Mouse (Mus musculus): ENCODE data around the gene Rnf123. TPM values are rescaled to one million over a fixed set of nuclear protein-coding genes. Genes with fewer than 3 reads are reported as not detected.

Rnf123 gene
- polyA plus RNA-seq, 1 experiment from 2014 or later = 100 TPM

DNA sequence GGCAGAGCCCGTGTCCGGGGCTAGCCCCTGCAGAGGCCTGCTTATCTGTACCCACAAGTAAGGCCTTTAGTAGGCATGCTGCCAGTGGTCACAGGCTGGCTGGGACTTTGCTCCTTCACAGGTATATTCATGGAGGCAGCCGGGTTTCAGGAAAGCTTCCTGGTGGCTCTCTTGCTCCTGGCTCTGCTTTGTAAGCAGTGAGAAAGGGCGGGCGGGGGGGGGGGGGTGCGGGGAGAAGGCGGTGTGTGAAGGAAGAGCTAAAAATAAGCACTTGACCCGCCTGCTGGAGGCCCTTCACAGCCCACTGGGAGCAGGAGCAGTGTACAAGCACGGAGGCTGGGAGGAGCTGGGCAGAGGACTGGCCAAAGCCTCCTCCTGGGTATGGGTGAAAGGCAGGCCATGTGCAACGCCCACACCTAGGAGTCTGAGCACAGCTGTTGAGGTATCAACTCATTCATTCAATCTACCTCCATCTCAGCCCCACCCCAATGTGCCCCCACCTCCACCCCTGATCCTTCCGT lies 36.8 kb upstream of the Rnf123 start:
- Histone ChIP-seq H3K27ac (replicated peaks) (no peak overlapping the region), H3K4me3 (replicated peaks) (no peak overlapping the region), H3K36me3 (replicated peaks) (no peaks in the 10 kb centered on the region), H3K4me1 (replicated peaks) (peaks cover 18% of the 10 kb centered on the region), H3K27me3 (peaks cover 10% of the 10 kb centered on the region; the same call in 1 of the 2 replicates), H3K9ac (no peak overlapping the region), H3K9me3 (replicated peaks) (no peaks in the 10 kb centered on the region), H3K4me2 (no peak overlapping the region)
- ATAC-seq (ENCODE audit: insufficient read depth) = no peak
- 17% methylated on average over 10 of the region's 11 CpGs for WGBS (ENCODE audit: insufficient replicate concordance)

DNA sequence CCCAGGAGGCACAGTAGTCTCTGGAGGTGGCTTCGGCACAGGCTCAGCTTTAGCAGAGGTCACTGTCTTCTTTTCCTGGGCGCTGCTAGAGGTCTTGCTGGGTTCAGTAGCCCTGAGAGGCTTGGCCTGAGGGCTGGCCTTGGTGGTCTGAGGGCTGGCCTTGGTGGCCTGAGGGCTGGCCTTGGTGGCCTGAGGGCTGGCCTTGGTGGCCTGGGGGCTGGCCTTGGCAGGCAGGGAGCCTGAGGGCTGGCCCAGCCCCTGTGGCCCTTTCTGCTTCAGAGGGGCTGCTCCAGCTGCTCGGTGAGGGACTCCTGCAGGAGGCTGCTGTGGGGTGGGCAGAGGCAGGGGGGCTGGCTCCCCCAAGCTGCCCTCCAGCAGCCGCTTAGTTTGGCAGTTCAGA lies 34.0 kb upstream of the Rnf123 start:
- Histone ChIP-seq H3K9ac (no peak overlapping the region), H3K27ac (replicated peaks) (no peak overlapping the region), H3K4me3 (replicated peaks) (no peak overlapping the region), H3K36me3 (replicated peaks) (no peaks in the 10 kb centered on the region), H3K9me3 (replicated peaks) (no peaks in the 10 kb centered on the region), H3K27me3 (peaks cover 30% of the 10 kb centered on the region), H3K4me2 (no peak overlapping the region), H3K4me1 (replicated peaks) (peaks cover 18% of the 10 kb centered on the region)
- 57% methylated on average over 4 of the region's 4 CpGs for WGBS (ENCODE audit: insufficient replicate concordance)
- no peak for ATAC-seq (ENCODE audit: insufficient read depth)

DNA sequence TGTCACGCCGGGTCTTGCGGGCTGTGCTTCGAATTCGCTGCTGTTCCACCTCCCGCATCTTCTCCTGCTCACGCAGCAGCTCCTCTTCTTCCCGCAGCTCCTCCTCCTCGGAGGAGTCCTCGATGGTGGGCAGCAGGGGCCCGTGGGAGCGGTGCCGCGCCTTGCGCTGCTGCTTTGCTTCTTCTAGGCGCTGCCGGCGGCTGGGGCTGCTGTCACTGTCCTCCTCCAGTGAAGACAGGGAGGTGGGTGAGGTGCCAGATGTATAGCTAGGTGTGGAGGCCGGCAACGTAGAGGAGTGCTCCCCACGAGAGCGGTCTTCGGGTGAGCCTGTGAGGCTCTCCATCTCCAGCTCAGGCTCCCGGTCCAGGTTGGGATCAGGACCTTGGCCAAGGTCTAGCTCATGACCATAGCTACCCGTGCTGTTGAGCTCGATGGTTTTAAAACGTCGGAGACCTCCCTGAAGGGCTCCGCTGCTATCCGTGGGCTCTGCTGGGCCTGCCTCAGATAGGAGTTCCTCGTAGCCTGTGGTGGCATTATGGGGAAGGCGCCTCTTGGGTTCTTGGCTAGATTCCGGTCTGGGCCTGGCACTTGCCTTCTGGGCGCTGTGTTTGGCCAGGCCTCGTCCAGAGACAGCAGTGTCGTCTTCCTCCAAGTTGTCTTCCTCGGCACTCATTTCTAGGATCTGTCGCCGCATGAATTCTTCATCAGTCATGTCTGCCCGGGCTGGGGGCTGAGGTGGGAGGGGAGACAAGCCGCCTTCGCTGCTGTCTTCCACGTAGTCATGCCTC lies 32.3 kb upstream of the Rnf123 start:
- Histone ChIP-seq H3K4me1 (replicated peaks) (peaks cover 23% of the 10 kb centered on the region), H3K36me3 (replicated peaks) (no peaks in the 10 kb centered on the region), H3K27me3 (peaks cover 46% of the 10 kb centered on the region), H3K9me3 (replicated peaks) (no peaks in the 10 kb centered on the region), H3K4me2 (no peak overlapping the region), H3K9ac (no peak overlapping the region), H3K27ac (replicated peaks) (no peak overlapping the region), H3K4me3 (replicated peaks) (no peak overlapping the region)
- 70% methylated on average over 43 of the region's 43 CpGs for WGBS (ENCODE audit: insufficient replicate concordance)
- ATAC-seq (ENCODE audit: insufficient read depth) = no peak

DNA sequence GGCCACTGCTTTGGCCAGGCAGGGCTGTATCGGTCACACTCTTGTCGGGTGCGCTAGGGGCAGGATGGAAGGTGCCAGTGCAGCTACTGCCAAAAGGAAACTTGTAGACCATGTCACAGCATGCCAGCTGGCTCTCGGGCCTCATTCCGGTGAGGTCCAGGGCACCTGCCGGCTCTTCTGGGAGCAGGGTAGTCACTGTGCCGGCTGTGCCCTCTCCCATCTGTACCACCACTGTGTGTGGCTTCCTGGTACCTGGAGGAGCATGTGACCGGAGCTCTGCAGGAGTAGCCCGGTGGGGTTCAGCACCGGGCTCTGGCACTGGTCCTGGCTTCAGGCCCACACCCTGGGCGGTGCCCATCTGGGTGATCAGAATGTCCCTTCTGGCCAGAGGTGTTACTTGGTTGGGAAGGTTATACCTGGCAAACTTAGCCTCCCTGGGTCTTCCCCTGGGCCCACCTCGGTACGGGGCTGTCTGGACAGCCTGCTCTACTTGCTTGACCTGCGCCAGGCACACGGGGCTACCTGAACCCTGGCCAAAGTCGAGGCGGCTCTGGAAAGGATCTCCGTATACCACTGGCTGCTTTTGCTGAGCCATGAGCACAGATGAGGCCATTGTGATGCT lies 29.7 kb upstream of the Rnf123 start:
- H3K27me3 ChIP-seq = peaks cover 62% of the 10 kb centered on the region
- ATAC-seq (ENCODE audit: insufficient read depth) = no peak
- peaks cover 14% of the 10 kb centered on the region for H3K4me1 ChIP-seq (replicated peaks)
- H3K27ac ChIP-seq (replicated peaks) = no peak overlapping the region
- WGBS (ENCODE audit: insufficient replicate concordance) = 81% methylated on average over 18 of the region's 18 CpGs
- no peak overlapping the region for H3K4me3 ChIP-seq (replicated peaks)
- no peaks in the 10 kb centered on the region for H3K36me3 ChIP-seq (replicated peaks)
- H3K4me2 ChIP-seq = no peak overlapping the region
- no peak overlapping the region for H3K9ac ChIP-seq
- no peaks in the 10 kb centered on the region for H3K9me3 ChIP-seq (replicated peaks)

DNA sequence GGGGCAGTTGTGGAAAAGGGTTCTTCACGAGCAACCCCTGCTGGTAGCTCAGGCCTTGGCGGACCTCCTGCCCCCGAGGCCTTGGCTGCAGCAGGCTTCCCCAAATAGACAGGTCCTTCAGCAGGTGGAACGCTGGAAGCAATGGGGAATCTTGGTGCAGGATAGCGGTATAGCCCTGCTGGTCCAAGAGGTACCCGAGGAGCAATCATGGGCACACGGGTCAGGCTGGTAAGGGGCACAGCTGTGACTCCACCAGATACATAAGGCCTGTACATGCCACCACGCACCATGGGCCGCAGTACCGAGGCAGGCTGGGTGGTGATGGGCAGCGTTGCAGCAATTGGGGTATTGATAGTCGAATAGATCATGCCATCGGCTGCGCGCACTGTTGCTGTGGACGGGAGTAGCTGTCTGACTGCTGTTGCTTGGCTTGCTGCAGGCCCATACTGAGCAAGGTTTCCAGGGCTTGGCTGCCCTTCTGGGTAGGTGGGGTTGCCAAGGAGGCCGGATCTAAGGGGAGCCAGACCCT lies 28.5 kb upstream of the Rnf123 start:
- Histone ChIP-seq H3K4me1 (replicated peaks) (peaks cover 17% of the 10 kb centered on the region), H3K9ac (peak overlapping the region; percentile 42), H3K27ac (replicated peaks) (no peak overlapping the region), H3K9me3 (replicated peaks) (no peaks in the 10 kb centered on the region), H3K4me2 (peak overlapping the region; percentile 59), H3K4me3 (replicated peaks) (peak overlapping the region; percentile 24), H3K27me3 (peaks cover 62% of the 10 kb centered on the region), H3K36me3 (replicated peaks) (no peaks in the 10 kb centered on the region)
- 67% methylated on average over 17 of the region's 17 CpGs for WGBS (ENCODE audit: insufficient replicate concordance)
- ATAC-seq (ENCODE audit: insufficient read depth) = no peak

DNA sequence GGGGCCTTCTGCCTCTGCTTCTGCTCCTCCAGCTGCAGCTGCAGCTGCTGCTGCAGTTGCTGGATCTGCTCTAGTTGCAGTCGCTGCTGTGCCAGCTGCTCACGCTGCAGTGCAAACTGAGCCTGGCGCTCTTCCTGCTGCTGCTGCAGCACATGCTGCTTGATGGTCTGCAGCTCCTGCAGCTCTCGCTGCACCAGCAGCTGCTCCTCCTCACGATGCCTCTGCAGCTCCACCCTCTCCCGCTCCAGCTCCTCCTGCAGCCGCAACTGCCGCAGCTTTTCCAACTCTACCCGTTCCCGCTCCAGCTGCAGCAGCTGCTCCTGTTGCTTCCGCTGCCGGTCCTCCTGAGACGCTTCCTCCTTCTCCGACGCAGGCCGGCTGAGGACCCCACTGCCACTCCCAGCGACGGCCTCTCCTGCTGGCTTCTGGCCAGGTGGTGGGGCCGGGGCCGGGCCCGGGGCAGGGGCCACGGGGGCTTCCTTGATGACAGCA lies 28.0 kb upstream of the Rnf123 start:
- peak overlapping the region; percentile 42 for H3K9ac ChIP-seq
- H3K4me1 ChIP-seq (replicated peaks) = peaks cover 22% of the 10 kb centered on the region
- no peaks in the 10 kb centered on the region for H3K36me3 ChIP-seq (replicated peaks)
- H3K4me2 ChIP-seq = peak overlapping the region; percentile 59
- peak overlapping the region; percentile 24 for H3K4me3 ChIP-seq (replicated peaks)
- H3K9me3 ChIP-seq (replicated peaks) = no peaks in the 10 kb centered on the region
- no peak overlapping the region for H3K27ac ChIP-seq (replicated peaks)
- no peak for ATAC-seq (ENCODE audit: insufficient read depth)
- peaks cover 62% of the 10 kb centered on the region for H3K27me3 ChIP-seq
- 6% methylated on average over 22 of the region's 22 CpGs for WGBS (ENCODE audit: insufficient replicate concordance)

DNA sequence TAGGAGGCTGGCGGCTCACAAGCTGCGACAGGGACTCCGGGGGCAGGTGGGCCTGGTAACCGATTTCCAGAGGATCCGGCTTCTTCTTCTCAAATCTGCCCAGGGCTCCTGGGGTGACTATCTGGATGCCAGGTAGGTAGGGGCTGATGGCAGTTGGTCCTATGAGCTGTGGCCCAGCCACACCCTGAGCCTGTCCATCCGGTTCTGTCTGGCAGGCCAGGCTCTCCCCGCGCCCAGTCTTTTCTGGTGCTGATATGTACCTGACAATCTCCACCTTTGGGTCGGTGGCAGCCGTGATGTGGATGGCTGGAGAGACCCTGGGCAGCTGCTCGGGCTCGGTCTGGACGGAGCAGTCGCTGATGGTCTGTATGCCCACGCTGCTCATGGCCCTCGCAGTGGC lies 27.0 kb upstream of the Rnf123 start:
- Histone ChIP-seq H3K27ac (replicated peaks) (no peak overlapping the region), H3K9ac (no peak overlapping the region), H3K4me3 (replicated peaks) (peak overlapping the region; percentile 24), H3K36me3 (replicated peaks) (no peaks in the 10 kb centered on the region), H3K4me2 (peak overlapping the region; percentile 59), H3K9me3 (replicated peaks) (no peaks in the 10 kb centered on the region), H3K4me1 (replicated peaks) (peaks cover 32% of the 10 kb centered on the region), H3K27me3 (peaks cover 54% of the 10 kb centered on the region)
- WGBS (ENCODE audit: insufficient replicate concordance) = 65% methylated on average over 16 of the region's 16 CpGs
- ATAC-seq (ENCODE audit: insufficient read depth) = no peak

DNA sequence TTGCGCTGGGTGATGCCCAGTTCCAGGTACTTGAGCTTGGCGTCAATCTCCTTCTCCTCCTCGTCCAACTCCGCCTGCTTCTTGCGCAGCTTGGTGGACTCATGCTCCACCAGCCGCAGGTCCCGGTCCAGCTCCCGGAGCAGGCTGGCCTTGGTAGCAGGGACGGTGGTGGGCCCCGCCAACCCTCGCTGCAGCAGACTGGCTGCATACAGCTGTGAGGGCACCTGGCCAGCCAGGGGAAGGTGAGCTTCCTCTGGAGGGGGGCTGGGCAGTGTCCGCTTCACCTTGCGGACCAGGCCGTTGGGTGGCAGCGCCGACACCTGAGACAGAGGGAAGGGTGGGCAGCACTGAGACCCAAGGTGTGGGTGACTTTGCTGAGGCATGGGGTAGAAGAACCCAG lies 24.7 kb upstream of the Rnf123 start:
- 86% methylated on average over 16 of the region's 16 CpGs for WGBS (ENCODE audit: insufficient replicate concordance)

DNA sequence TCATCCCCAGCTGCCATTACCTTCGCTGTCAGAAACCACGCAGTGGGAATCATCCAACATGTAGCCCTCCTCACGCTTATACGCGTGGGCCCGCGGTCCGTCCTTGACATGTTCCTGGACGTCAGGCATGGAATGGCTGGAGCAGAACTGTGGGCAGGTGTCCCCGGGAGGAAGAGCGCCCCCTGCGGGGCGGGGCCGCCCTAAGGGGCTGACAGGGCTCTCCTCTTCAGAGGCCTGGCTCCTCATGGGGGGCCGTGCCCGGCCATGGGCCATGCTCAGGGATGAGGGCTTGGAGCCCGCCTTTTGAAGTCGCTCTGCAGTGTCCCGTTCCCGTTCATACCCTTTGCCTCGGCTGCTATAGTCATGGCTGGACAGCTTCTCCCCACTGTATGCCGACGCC lies 22.9 kb upstream of the Rnf123 start:
- H3K4me3 ChIP-seq (replicated peaks) = no peak overlapping the region
- no peak overlapping the region for H3K9ac ChIP-seq
- no peak for ATAC-seq (ENCODE audit: insufficient read depth)
- H3K9me3 ChIP-seq (replicated peaks) = no peaks in the 10 kb centered on the region
- H3K4me1 ChIP-seq (replicated peaks) = peaks cover 65% of the 10 kb centered on the region
- H3K27me3 ChIP-seq = peaks cover 21% of the 10 kb centered on the region
- peak overlapping the region; percentile 69; the same call in 1 of the 2 replicates for H3K4me2 ChIP-seq
- 0 out of 2 replicates have a peak overlapping the region, but pooled peaks have one; percentile 55 for H3K27ac ChIP-seq (replicated peaks)
- WGBS (ENCODE audit: insufficient replicate concordance) = 86% methylated on average over 23 of the region's 23 CpGs
- H3K36me3 ChIP-seq (replicated peaks) = peaks cover under 1% of the 10 kb centered on the region; the same call in 1 of the 2 replicates

More for the DNA sequence above, 24.7 kb upstream of the Rnf123 start:
- Histone ChIP-seq H3K9me3 (replicated peaks) (no peaks in the 10 kb centered on the region), H3K9ac (no peak overlapping the region), H3K27me3 (peaks cover 39% of the 10 kb centered on the region), H3K4me2 (no peak overlapping the region), H3K27ac (replicated peaks) (no peak overlapping the region), H3K36me3 (replicated peaks) (no peaks in the 10 kb centered on the region), H3K4me3 (replicated peaks) (no peak overlapping the region), H3K4me1 (replicated peaks) (peaks cover 54% of the 10 kb centered on the region)
- ATAC-seq (ENCODE audit: insufficient read depth) = no peak

DNA sequence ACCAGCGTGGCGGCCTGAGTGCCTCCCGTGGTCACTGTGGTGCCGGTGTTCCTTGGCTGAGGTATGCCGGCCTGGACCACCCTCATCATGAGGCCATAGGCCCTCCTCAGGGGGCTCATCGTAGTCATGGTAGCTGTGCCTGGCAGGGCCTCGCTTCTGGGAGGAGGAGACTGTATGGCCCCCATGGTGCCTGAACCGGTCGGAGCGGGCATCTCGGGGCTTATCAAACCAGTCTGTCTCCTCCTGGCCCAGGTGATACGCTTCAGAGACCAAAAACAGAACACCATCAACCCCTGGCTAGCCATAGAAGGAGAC lies 22.4 kb upstream of the Rnf123 start:
- peaks cover 64% of the 10 kb centered on the region for H3K4me1 ChIP-seq (replicated peaks)
- peak overlapping the region; percentile 69 for H3K4me2 ChIP-seq
- peak overlapping the region; percentile 56; the same call in 1 of the 2 replicates for H3K9ac ChIP-seq
- peak overlapping the region; percentile 55 for H3K27ac ChIP-seq (replicated peaks)
- H3K36me3 ChIP-seq (replicated peaks) = peaks cover 5% of the 10 kb centered on the region; the same call in 1 of the 2 replicates
- peak overlapping the region; percentile 46; the same call in 1 of the 2 replicates for H3K4me3 ChIP-seq (replicated peaks)
- H3K27me3 ChIP-seq = peaks cover 15% of the 10 kb centered on the region
- no peak; the same call in 1 of the 2 replicates for ATAC-seq (ENCODE audit: insufficient read depth)
- H3K9me3 ChIP-seq (replicated peaks) = no peaks in the 10 kb centered on the region
- WGBS (ENCODE audit: insufficient replicate concordance) = 70% methylated on average over 12 of the region's 12 CpGs
